Mouse (Mus musculus) spleen, adult 18-20 months (tissue): ENCODE data around the gene Pin1.
"Not testable (repeated sequence)": the region's sequence is repeated elsewhere in the genome, so short reads cannot be mapped to it uniquely, and the experiment has no call there.

Experiments
- DNase-seq, 2 experiments: peaks; one replicate each; pipeline ENCODE4 v3.0.0; 2022; ENCODE audit warnings: mixed read lengths in 2 of 2

The Pin1 gene

DNA sequence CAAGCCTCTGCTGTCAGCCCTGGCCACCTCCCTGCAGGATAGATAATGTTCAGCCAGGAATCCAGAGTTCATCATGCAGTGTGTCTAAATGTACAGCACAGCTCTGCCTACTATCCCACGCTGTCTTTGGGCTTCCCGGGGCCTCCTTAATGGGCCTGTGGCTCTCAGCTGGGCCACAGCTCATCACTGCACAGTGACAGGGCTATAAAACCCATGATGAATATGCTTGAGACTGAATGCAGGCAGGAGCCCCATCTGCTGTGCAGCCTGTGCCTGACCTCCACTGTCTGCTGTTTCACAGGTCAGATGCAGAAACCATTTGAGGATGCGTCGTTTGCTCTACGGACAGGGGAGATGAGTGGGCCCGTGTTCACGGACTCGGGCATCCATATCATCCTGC, 11.0 kb downstream of the Pin1 start:
- DNase-seq: no peak

DNA sequence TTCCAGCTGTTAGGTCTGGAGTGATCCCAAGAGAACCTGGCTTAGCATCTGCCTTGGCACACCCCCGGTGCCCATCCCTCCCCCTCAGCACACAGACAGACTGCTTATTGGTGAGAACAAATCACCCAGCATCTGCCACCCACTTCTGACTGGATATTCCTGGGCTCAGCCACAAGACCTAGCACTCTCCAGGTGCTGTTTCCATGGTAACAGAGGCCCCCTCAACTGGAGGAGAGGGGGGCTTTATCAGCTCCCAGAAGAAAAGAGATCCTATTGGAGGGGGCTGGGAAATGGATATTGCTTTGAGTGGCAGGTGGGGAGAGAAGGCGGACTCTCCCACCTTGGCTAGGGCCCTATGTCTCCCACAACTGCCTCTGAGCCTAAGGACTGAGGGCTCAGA, 12.1 kb downstream of the Pin1 start:
- no peak for DNase-seq

DNA sequence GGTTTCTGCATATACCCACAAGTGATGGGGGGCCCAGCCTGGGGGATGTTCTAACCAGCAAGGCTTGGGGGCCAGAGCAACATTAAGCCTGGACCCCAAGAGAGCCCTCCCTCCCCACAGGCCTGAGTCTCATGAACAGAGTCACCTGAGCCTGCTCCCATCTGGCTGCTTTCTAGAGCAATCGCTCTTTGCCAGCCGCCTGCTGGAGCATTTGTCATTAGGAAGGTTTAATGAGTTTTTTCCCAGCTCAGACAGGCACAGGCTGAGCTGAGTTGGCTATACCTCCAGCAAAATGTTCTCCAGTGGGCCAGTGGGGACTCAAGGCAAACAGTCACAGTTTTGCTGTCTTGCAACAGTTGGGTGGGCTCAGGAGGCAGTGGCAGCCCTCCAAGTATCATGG, 12.5 kb downstream of the Pin1 start:
- no peak for DNase-seq

DNA sequence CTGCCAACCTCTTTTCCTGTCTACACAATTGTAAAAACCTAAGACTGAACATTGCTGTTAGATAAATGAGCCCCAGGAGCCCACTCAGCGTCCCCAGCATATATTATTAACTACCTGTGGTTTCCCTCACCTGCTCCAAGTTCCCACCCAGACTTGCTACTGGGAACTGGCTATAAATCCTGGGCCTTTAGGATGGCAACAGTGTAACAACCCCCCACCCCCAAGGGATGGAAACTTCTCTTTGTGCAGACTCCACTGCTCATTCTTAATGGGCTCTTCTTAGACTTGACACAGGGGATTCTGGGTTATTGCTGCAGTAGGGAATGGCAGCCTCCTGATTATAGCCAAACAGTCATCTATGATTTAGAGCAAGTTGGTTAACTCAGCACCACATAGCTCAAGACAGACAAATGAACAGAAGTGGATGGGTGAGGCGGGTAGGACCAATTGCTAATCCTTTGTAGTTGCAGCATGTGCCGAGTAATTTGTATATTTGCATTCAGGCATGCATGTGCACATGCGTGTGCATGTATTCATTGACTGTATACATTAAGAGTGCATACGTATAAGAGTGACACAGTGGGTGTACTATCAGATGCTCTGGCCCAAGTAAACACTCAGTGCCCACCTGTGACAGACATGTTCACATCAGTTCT, 13.2 kb downstream of the Pin1 start:
- DNase-seq: no peak

DNA sequence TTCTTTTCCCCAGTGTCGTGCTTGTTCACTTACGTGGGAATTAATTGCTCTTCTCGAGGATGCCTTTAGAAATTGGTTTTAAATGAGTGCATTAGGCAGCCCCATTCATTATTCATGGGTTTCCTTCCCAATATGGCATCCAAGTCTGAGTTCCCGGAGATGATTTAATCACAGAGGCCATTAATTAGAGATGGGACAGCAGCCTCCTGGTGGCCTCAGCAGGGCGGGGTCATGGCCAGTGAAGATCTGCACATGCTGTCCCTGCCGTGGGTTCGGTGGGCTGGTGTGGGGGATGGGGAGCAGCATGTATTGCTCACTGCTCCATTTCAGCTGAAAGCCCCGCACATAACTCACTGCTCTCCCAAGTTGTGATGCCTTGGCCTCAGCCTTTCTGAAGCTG, 14.0 kb downstream of the Pin1 start:
- DNase-seq: no peak

DNA sequence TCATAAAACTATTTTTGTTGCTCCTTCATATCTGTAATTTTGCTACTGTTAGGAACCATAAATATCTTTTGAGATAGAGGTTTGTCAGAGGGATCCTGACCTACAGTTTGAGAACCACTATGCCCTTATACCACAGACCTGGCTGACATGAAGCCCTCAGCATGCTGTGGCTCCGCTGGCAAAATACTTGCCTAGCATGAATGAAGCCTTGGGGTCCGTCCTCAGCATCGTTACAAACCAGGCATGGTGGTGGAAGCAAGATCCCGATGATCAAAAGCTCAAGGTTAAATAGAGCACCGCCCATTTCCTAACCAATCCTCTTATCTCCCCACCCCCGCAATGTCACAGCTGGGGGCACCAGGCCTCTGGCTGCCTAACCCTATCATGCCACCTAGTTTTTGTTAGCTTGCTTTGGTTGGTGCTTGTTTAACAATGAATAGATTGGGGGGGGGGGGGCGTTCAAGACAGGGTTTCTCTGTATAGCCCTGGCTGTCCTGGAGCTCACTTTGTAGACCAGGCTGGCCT, 14.7 kb downstream of the Pin1 start:
- no peak for DNase-seq

DNA sequence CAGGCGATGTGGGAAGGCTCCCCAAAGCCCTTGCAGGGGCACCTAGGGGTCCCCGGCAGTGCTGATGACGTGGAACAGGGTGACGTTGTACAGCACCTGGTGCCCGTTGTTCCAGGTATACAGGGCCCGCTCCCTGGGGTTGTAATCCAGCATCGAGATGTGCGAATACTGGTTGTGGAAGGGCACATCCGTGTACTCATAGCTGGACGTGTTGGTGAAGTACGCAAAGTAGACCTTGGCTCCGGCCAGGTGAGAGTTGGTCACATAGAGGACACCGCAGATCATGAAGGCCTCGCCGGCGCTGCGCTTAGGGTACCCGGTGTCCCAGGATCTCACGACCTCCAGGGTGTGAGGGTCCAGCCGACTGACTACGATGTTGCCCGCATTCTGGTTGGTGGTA, 16.2 kb downstream of the Pin1 start:
- DNase-seq: no peak

DNA sequence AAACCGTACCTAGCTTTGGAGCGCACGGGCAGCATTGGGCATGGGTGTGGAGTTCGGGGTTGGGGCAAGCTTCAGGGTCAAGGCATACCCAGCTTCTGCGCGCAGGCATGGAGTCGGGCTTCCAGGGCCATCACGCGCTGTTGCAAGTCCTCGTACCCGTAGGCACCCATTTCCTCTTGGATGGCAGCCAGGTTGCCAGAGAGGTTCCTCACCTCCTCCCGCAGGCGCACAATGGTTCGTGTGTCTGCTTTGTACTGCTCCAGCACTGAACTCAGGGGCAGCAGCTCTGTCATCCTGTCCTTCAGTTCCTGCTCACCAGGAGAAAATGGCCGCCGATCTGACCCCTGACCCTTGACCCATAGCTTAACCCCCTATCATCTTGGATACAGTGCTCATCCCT, 20.2 kb downstream of the Pin1 start:
- DNase-seq: no peak

DNA sequence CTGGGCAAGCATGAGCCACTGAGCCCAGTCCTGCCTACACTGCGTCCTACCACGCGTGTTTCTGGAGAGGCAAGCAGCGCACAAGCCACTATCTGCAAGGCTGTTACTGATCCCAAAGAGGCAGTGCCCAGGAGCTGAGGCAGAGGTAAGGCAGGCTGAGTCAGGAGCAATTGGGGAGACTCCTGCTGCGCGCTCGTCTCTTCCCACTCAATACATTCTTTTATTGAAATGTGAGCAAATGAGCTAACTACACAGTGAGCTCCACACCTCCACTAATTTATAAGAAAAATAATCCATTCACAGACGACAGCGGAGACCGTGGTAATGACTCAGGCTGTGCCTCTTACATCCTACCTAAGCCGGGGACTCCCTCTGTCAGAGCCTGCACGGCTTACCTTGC, 26.0 kb downstream of the Pin1 start:
- no peak for DNase-seq

DNA sequence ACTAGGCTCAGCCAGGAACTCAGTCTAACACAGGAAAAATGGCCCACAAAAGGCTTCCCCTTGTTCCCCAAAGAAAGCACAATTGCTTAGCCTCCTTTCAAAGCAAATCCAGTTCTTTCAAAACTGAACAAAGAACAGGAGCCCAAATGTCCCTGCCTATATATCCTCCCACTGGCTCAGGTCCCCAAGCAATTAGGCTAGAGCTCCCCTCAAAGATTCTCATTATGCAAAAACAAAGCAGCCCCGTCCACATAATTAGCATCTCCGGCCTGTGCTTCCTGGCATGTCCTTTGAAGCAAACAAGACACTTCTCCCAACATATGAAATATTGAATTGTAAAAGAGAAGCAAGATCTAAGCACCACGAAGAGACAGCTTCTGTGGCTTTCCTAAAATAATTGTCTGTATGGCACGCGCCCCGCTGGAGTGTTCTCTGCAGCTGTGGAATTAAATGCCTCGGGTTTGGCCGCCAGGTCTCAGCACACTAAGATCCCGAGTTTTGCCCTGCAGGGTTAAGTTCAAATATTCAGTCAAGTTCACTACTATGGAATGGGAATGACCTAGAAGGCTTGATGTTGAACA, 28.6 kb downstream of the Pin1 start:
- no peak for DNase-seq

DNA sequence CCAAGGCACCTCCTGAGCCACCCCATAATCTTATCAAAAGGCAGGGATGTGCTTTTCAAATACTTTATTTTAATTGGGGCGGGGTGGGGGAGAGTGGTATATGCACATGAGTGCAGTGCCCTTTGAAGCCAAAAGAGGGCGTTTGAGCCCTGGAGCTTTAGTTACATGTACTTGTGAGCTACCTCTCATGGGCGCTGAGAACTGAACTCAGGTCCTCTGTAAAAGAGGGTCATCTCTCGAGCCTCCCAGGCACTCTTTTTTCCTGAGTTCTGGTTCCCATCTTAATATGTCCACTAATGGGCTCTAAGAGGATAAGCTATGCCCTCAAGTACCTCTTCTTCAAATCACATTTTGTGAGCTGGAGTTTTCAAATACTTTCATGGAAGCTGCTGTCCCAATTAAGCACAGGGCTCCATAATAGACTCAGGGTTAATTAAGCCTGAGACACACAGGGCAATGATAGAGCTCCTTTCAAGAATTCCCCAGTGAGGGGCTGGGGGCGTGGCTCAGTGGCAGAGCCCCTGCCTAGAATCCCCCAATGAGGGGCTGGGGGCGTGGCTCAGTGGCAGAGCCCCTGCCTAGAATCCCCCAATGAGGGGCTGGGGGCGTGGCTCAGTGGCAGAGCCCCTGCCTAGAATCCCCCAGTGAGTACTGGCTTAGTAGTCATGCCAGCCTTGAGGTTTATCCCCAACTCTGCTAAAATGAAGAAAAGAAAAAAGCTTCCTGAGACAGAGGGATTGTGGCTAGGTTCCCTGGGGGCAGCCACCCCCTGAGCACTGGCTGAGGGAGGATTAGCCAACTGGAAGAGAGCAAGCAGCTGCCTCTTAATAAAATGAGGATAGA, 29.9 kb downstream of the Pin1 start:
- no peak for DNase-seq

DNA sequence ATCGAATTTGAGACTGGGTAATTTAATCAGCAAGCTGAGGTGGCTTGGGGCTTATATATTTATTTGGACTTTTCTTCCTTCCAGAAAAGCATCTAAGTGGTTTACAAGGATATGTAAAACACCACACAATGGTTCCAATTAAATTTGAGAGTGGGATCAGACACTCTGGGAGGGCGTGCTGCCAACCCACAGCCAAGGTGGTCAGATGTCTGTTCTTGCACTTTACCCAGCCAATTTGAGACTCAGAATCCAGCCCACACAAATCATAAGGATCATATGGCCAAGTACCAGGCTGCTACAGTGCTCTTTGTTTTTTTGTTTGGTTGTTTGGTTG, 30.5 kb downstream of the Pin1 start:
- DNase-seq: no peak

DNA sequence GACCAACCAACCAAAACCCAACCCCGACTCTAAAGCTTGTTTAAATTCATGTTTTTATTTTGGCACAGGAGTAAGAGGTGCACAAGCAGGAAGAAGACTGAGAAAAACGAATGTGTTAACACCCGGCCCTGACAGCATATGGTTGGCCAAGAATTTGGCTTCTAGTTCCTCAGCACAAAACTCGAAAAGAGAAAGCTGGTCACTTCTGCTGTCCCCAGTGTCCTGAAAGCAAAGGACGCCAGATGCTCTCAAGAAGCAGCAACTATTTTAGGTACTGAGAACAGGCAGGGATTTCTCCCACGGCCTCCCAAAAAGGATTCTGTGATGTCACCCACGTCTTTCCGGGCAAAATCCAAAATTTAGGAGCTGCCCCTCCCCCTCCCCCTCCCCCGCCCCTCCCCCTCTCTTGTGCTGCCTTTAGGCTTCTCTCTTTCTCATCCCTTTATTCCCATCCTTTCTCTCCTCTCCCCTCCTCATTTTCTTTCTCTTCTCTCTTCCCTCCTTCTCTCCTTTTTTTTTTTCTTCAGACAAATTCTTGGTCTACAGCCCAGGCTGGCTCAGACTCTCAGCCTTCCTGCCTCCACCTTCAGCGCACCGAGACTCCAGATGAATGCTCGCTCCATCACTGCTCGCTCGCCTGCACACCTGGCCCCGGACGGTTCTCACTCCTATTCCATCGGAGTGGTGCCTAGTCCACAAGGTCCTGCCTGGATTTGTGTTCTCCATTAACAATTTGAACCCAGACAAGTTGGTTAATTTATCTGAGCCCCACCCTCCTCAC, 33.4 kb downstream of the Pin1 start:
- no peak for DNase-seq

DNA sequence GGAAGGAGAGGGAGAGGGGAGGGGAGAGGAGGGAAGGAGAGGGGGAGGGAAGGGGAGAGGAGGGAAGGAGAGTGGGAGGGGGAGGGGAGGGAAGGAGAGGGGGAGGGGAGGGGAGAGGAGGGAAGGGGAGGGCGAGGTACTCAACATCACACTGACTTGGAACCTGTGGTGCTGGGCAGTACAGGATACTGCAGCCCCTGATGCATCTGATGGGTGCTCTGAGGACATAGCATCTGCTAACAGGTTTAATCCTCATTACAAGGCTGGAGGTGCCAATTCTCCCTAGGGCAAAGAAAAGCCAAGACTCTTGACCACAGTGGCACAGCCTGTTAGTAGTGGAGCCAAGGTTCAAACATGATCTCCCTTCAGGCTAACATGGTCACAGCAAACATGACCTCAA, 37.5 kb downstream of the Pin1 start:
- DNase-seq: no peak

DNA sequence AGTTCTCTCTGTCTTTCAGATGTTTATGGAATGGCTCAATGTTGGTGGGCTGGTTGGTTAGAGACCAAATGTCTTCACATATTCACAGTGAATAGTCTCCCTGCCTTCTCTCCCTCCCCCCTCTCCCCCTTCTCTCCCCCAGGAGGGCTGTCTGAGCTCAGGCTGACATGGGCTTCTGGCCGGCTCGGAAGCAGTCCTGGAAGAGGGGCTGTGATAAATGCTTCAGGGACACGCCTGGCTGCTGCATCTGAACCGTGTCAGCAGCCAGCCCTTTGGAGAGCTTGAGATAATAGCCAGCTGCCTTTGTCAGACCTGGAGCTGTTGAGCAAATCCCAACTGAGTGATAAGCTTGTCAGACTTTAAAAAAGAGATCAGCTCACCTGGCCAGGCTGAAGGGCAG, 38.0 kb downstream of the Pin1 start:
- no peak for DNase-seq

DNA sequence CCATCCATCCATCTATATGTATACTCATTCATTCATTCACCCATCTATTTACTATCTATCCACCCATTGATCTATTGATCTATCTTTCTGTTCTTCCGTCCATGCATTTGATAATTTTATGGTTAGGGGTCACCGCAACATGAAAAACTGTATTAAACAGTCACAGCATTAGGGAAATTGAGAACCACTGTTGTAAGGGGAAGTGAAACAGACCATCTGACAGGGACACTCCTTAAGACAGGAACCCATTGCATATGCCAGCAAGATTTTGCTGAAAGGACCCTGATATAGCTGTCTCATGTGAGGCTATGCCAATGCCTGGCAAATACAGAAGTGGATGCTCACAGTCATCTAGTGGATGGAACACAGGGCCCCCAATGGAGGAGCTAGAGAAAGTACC, 38.6 kb downstream of the Pin1 start:
- DNase-seq: not testable (repeated sequence)

DNA sequence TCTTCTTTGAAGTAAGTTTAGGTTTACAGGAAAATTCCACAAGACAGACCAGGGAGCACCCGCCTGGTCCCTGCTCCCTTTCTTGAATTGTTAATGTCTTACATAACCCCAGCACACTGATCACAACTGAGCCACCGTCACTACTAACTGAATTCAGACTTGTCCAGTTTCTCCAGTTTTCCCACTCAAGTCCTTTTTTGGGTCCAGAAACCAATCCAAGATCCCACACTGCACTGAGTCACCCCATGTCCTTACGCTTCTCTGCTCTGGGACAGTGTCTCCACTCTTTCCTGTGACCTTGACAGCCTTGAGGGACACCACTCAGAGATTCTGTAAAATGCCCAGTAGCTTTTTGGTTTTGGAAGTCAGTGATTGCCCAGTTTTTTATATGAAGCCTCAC, 41.0 kb downstream of the Pin1 start:
- DNase-seq: no peak

DNA sequence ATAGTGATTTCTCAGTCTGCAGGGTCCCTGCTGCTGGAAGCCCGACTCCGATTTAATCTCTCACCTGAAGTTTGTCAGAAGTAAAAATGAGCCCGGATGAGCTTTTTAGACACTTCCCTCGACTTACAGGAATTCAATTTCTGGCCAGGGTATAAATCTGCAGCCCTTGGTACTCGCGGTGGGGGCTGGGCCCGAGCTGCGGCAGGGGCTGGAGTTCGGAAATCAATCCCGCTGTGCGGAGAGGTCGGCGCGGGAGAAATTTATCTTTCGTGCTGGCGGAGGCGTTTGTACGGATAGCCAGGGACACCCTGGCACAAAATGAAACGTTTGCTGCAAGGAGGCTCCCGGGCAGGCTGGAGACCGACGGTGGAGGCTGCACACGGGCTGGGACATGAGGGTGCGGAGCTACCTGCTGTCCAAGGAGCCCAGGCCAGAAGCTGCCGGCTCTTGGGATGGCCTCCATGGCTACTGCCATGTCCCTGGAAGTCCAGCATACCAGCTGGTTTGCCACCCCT, 42.9 kb downstream of the Pin1 start:
- DNase-seq: no peak

DNA sequence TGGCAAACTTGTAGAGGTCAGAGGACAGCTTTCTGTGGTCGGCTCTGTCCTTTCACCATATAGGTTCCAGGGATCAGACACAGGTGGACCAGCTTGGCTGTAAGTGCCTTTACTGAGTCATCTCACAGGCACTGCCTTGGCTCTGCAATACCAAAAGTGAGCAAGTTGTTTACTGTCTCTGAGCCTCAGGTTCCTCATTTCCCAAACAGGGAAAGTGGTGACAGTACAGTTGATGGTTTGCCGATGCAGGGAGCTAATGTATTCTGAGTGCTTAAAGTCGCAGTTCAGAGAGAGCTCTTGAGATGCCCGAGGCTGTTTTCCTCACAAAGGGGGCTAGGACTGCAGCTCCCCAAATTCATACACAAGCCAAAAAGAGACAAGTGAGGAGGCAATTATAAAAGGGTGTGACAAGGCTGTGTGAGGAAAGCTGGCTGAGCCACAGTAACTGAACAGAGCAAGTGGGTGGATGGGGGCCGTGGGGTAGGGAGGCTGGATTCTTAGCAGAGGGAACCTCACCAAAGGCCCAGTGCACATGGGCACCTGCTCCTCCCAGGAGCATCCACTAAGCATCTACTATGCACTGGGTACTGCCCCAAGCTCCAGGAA, 44.3 kb downstream of the Pin1 start:
- DNase-seq: no peak

DNA sequence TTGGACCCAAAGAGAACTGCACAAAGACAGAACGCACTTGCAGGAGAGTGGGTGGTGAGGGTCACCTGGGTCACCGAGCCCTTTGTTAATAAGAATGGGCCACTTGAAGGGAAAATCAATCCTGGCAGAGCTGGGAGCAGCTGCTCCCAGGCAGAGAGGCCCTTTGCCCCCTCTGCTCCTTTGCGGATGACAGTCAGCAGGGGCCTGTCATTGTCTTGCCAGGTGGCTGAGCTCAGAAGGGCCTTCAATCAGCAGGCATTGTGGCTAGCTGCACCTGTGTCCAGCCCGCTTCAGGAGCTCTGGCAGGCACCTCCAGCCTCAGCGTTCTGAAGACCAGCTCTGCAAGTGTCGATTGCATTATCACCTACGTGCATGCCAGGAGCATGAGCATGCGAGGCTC, 45.6 kb downstream of the Pin1 start:
- DNase-seq: no peak

DNA sequence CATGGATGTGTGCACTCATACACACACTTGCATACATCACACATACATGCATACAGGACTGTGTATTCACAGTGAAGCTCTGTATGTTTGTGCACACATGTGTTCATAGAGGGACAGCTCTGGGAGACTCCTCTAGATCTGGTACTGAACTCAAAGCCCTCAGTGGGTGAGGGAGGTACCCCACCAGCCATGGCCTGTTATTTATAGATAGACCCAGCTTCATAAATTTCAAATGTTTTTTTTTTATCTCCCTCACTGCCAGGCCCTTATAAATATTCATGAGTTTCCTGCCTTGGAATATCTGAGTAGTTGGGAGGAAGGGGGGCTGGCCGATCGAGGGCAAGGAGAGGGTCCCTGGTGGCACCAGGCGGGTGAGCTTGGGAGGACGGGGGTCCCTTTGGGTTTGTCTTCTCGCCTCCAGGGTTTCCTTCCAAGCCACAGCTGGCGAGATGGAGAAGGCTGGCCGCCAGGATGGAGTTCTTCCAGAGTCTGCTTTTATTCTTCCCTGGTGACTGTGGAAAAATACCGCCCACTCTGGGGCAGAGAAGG, 52.0 kb downstream of the Pin1 start:
- DNase-seq: no peak

DNA sequence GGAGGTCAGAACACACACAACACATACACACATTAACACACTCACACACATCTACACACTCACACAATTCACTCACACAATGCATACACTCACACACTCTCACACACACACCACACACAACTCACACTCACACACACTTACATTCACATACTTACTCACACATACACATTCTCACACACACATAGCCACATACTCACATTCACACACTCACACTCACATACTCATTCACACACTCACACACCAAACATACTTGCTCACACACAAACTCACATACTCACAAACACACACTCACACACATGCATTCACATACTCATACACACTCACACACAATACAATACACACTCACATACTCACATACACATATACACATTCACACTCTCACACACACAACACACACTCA, 53.5 kb downstream of the Pin1 start:
- DNase-seq: no peak
